Mouse (Mus musculus): ENCODE results near the gene 2210408I21Rik. TPM values are rescaled to one million over a fixed set of nuclear protein-coding genes. Genes with fewer than 3 reads are reported as not detected.

Gene 2210408I21Rik
- total RNA-seq, 2 experiments from 2014 or later = 7.5 to 8.0 TPM

DNA sequence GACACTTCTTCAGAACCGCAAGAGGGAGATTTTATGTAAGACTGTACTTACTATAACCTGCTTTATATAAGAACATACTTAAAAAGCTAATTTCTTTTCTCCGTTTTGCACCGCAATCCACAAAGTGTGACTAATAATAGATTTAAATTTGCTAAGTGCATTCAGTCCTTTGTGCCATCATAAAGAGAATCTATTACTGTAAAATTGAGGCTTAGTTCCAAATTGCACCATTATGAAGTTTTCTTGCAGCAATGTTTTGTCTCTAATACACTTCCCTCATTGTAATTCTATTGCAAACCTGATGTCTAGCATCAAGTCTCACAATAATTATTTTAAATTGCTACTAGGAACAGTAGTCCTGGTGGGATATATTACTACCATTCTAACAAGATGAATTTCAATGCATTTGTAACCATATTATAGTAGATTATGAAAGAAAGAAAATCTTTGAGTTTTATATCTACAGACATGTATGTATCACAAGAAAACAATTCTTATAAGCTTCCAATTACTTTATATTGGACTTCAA lies 334.8 kb downstream of the 2210408I21Rik start:
- ATAC-seq (replicated peaks; ENCODE audit: low FRiP score, poor library complexity, severe bottlenecking) = no peak

DNA sequence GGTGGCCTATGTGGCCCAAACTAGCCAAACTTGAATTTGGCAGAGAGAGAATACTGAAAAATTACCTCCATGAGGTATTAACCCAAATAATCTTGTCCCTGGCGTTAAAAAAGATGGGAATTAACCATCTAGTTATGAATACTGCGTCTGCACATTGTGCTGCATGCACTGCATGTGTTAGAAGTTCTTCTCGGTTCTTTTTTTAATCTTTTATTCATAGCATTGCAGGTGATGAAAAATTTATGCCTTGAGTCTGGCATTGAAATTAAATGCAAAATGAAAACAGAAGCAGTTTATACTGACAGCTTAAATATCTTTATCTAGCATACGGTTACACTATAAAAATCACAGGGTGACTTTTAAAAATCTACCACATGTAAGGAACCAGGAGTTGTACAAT lies 341.1 kb downstream of the 2210408I21Rik start:
- ATAC-seq (replicated peaks; ENCODE audit: low FRiP score, poor library complexity, severe bottlenecking) = no peak

DNA sequence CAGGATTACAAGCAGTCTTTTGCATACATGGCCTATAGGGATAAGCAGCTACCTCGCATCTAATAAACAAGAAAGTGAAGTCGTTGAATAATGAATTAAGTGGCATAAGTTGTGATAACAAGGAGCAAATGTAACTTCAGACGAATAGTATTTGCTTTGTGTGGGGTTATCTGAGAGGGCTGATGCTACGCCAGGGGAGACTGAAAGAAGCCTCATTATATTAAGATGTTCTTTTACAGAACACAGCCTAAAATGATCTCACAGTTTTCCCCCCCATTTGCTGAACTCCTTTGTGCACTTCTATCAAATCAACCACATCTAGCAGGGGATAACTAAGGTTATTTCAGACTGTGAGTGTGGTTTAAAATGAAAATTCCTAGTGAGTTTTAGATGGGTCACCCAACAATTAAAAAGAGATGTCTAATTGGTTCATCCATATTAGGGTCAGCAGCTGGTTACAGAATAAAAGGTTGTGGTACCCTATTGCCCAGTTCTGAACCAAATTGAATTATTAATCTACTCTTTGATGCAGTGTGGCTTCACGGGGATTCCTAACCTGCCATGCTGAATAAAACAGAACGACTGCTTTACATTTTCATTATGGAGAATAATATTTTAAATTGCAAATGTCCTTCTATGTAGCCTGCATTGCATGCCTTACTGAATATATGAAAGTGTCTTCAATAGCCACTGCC lies 343.2 kb downstream of the 2210408I21Rik start:
- no peak for ATAC-seq (replicated peaks; ENCODE audit: low FRiP score, poor library complexity, severe bottlenecking)

DNA sequence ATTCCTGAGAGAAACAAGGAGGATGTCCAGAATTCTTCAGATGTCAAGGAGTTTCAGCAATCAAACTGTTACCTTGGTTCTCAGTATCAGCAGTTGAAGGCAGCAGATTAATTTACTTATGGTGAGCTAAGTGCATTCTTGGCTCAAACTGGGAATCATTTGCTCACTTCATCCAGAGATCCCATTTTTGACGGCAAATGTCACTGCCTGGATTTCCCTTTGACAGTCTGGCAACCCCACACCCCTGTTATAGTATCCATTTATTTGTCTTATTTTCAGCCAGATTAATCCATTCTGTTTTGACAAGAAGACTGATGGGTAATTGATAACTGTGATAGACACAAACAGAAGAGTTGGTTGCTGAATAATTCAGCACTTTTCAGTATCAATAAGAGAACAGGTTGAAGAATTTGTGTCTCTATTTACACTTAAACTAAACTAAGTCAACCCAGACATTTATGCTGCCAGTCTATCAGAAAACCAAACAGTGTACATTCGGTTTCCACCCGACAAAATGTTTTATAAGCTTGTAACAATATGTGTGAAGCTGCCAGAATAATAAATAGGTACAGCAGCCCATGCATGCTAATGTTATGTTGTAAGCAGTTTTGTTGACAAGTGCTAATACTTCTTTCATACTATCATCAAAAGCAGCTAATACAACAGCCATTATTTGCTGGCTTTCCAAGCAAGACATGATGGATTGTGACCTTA lies 354.8 kb downstream of the 2210408I21Rik start:
- ATAC-seq (replicated peaks; ENCODE audit: low FRiP score, poor library complexity, severe bottlenecking) = no peak

DNA sequence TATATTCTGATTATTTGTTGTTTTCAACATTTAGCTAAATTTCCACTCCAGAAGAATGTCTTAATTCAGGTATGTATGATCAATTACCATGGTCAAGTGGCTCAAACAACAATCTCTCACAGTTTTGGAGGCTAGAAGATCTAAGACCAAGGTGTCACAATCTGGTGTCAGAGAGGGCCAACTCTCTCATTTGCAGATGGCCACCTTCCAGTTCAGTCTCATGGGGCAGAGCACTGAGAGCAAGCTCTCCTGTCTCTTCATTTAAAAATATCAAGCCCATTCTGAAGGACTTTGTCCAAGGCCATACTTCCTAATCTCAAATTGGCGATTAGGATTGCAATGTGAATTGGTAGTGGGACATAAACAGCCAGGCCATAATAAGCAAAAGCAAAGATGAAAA lies 378.7 kb downstream of the 2210408I21Rik start:
- no peak for ATAC-seq (replicated peaks; ENCODE audit: low FRiP score, poor library complexity, severe bottlenecking)

GRCm38 (mm10) chr13:77528960-77529699 lies 393.8 kb downstream of the 2210408I21Rik start:
- ATAC-seq (replicated peaks; ENCODE audit: low FRiP score, poor library complexity, severe bottlenecking) = no peak

DNA sequence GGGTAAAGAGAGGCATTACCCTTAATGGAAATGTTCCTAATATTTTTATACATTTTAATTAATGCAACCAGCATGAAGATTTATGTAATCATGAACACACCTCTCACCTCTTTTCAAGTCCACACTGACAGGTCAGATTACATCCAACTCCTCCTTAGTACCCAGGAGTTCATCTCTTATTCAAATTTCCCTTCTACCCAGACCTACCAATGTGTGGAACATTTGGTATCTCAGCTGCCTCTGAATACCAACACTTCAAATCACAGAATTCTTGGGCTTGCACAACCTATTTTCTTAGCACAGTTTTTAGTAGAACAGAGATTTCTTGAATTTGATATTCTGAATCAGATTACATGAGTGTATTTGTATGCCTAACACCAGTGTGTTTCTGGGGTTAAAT lies 394.4 kb downstream of the 2210408I21Rik start:
- ATAC-seq (replicated peaks; ENCODE audit: low FRiP score, poor library complexity, severe bottlenecking) = no peak

DNA sequence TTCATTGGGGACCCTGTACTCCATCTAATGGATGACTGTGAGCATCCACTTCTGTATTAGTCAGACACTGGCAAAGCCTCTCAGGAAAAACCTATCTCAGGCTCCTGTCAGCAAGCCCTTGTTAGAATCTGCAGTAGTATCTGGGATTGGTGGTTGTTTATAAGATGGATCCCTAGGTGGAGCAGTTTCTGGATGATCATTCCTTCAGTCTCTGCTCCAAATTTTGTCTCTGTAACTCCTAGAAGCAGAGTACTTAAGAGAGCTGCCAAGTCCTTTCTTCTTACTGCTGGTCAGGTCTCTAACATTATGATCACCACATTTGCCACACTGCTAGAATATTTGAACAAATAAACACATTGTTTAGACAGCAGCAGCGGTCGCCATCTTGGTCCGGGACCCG lies 402.1 kb downstream of the 2210408I21Rik start:
- ATAC-seq (replicated peaks; ENCODE audit: low FRiP score, poor library complexity, severe bottlenecking) = no peak

DNA sequence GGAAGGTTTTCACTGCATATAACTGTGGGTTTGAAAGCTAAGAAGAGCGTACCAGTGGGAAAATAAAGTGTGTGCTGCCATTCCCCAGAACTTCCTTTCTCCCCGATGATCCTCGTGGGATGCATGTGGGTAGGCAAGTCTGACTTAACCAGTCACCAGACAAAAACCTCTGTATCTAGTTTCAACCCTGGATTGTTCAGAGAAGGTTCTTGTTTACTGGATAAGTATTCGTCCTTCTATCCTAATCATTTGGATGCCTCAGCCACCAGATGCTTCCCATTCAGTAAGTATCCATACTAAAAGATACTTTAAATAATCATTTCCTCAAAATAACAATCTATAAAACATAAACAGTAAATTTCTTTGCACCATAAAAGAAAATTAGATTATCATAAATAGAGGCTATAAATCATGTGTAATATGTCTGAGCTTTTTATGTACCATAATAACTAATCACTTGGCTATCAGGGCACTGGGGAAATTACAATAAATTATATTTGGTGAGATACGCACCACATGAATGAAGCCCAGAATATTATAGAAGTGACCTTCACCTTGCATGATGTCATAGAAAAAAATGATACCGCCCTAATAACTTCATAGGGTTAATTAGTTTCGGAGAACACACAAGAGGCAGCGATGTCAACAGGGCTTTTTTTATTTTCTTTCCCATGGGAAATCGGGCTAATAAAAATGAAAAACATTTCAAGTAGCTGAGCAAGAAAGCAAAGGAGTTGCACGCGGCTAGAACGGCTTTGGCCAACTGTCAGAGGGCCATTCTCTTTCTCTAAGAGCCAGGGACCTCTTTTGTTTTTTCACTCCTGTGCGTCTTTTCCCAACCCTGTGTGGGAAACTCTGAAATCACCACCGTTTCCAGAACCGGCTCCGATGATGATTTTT lies 412.4 kb downstream of the 2210408I21Rik start:
- ATAC-seq (replicated peaks; ENCODE audit: low FRiP score, poor library complexity, severe bottlenecking) = no peak

- no peak for ATAC-seq (replicated peaks; ENCODE audit: low FRiP score, poor library complexity, severe bottlenecking)
Observed at GRCm38 (mm10) chr13:77548386-77548695, 413.0 kb downstream of the 2210408I21Rik start.

DNA sequence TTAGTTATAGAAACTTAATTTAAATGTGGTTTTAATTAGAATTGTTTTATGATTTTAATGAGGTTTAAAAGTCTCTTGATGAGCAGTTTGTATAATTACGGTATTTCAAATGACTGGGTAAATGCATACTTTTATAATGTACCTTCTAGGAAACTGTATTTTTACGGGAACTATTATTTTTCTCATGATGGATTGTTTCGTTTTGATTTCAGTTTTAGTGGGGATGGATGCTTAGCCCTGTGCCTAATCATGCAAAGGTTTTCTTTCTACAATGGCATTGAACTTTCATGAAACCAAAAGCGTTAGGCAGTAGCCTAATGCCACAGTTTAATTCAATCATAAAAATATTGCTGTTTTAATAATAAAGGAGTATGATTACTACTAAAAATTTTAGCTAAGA lies 413.4 kb downstream of the 2210408I21Rik start:
- no peak for ATAC-seq (replicated peaks; ENCODE audit: low FRiP score, poor library complexity, severe bottlenecking)

DNA sequence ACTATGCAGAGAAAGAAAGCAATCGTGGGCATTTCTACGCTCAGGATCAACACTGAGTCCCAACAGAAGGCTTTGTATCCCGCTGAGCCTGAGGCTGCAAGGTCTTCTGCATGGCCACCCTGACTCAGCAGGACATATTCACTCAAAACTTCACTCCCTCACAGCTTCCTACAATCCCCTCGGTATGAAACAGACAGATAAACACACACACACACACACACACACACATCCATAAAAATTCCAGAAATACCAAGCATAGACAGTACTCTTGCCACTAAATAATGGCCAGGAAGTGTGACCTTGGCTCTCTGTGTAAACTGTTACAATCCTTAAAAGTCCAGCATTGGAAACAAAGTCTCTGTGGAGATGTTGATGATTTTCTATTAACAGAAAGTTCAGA lies 458.7 kb downstream of the 2210408I21Rik start:
- no peak for ATAC-seq (replicated peaks; ENCODE audit: low FRiP score, poor library complexity, severe bottlenecking)

DNA sequence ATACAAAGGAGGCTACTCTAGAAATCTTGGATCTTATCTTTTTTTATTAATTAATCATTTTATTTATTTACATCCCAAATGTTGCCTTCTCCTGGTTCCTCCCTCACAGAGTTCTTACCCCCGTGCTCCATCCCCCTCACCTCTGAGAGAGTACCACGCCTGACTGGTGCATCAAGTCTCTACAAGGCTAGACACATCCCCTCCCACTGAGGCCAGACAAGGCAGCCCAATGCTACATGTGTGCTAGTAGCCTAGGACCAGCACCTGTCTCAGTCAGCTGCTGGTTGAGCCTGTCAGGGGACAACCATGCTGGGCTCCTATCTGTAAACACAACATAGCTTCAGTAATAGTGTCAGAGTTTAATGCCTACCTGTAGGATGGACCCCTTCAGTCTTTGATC lies 480.0 kb downstream of the 2210408I21Rik start:
- ATAC-seq (replicated peaks; ENCODE audit: low FRiP score, poor library complexity, severe bottlenecking) = no peak

Other genes with a start within 250 kb of the 2210408I21Rik start
- 11.3 and 19.1 TPM in 2 replicates for gene Slf1, start 67 bp upstream of the 2210408I21Rik start, total RNA-seq (2015; ENCODE audit: low replicate concordance)
- 28.1 and 38.7 TPM in 2 replicates for gene Slf1, start 67 bp upstream of the 2210408I21Rik start, total RNA-seq (2017; ENCODE audit: low replicate concordance)

All from erythroid progenitor cell, adult 5-6 weeks (primary cell).